Mouse (Mus musculus): ENCODE data around the gene Drosha. TPM values are rescaled to one million over a fixed set of nuclear protein-coding genes. Genes with fewer than 3 reads are reported as not detected.
A peak's percentile ranks its signal among the peaks of the same experiment; 100 is the strongest.

The Drosha gene
- polyA plus RNA-seq, 1 experiment = 43.1 TPM

DNA sequence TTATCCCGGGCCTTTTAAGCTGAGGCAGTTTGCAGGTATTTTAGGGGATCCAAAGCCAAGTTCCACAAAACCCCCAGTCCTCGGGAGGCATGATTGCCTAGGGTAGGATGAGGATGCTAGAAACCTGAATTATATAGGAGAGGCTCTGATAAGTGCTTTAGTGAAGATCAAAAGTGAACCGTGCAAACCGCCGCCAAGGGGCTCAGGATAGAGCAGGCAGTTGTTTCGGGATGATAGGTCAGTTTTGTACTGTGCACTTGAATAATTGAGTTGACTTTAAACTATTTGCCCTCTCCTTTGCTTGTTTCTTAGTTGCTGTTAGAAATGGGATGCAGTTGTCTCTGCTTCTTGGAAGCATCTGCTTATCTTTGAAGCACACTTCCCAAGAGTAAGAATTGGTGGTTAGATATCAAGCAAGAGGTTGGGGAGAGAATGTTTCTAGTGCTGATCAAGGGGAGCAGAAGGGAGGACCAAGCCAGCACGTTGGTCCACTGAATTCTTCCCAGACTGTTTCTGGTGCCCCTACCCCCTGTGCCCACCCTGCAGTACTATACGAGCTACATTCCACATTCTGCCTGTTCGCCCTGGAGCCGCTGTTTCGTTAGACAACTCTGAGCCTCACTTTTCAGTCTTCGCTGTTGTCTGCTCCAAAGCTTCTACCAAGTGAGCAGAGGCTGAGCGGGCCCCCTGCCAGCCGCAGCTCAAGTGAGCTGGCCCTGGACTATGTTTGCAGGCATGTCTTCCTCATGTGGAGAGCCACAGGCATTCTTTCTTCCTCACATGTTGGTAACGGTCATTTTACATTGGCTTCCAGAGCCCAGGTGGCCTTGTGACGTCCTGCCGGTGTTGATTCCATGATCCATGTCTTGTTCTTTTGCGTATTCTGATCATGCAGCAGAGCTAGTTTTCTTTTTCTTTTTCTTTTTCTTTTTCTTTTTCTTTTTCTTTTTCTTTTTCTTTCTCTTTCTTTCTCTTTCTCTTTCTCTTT, 71.7 kb downstream of the Drosha start:
- H3K36me3 ChIP-seq (replicated peaks; ENCODE audit: low read length) = peaks cover 84% of the 10 kb centered on the region
- peaks cover 14% of the 10 kb centered on the region for H3K9me3 ChIP-seq
- H3K4me3 ChIP-seq (replicated peaks) = peak overlapping the region; percentile 42
- no peak for TF ChIP-seq GATA1 (IDR thresholded peaks at IDR 0.05; ENCODE audit: borderline replicate concordance, low read length)
- TF ChIP-seq FLI1 (IDR thresholded peaks at IDR 0.05; ENCODE audit: low read length) = no peak
- H3K4me1 ChIP-seq = peaks cover 26% of the 10 kb centered on the region
- no peaks in the 10 kb centered on the region for H3K27me3 ChIP-seq (replicated peaks)

- Histone ChIP-seq H3K27me3 (replicated peaks) (no peaks in the 10 kb centered on the region), H3K4me3 (replicated peaks) (no peak overlapping the region), H3K9me3 (peaks cover 13% of the 10 kb centered on the region), H3K4me1 (peaks cover 26% of the 10 kb centered on the region), H3K36me3 (replicated peaks; ENCODE audit: low read length) (peaks cover 87% of the 10 kb centered on the region)
- TF ChIP-seq FLI1 (IDR thresholded peaks at IDR 0.05; ENCODE audit: low read length) = no peak
- TF ChIP-seq GATA1 (IDR thresholded peaks at IDR 0.05; ENCODE audit: borderline replicate concordance, low read length) = no peak
Measured at GRCm38 (mm10) chr15:12897831-12898230, 73.2 kb downstream of the Drosha start.

DNA sequence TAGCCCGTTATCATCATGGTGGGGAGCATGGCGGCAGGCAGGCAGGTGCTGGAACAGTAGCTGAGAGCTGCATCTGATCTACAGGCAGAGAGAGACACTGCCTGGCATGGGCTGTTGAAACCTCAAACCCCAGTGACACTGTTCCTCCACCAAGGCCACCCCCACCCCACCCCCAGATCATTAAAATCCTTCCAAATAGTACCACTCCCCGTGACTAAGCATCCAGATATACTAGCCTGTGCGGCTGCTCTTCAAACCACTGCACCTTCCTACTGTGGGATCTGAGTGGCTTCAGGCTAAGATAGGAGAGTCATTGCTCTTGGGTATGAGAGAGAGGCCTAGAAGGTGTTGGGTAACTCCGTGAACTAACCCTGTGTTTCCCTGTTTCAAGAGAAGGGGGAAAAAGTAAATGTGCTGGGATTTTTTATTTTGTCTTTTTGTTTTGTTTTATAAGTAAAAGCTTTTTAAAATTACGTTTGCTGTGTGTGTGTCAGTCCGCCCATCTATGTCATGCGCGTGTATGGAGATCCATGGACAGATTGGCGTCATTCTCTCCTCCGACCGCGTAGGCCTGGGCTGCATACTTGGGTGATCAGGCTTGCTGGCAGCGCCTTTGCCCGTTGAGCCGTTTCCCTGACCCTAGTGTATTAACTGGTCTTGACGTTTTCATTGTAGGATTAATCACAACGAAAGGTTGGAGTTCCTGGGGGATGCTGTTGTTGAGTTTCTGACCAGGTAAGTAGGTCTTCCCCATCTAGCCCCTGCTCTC, 76.0 kb downstream of the Drosha start:
- Histone ChIP-seq H3K4me1 (peaks cover 17% of the 10 kb centered on the region), H3K36me3 (replicated peaks; ENCODE audit: low read length) (peaks cover 84% of the 10 kb centered on the region), H3K27me3 (replicated peaks) (no peaks in the 10 kb centered on the region), H3K4me3 (replicated peaks) (no peak overlapping the region), H3K9me3 (peaks cover 8% of the 10 kb centered on the region)
- TF ChIP-seq GATA1 (IDR thresholded peaks at IDR 0.05; ENCODE audit: borderline replicate concordance, low read length) = no peak
- TF ChIP-seq FLI1 (IDR thresholded peaks at IDR 0.05; ENCODE audit: low read length) = no peak

DNA sequence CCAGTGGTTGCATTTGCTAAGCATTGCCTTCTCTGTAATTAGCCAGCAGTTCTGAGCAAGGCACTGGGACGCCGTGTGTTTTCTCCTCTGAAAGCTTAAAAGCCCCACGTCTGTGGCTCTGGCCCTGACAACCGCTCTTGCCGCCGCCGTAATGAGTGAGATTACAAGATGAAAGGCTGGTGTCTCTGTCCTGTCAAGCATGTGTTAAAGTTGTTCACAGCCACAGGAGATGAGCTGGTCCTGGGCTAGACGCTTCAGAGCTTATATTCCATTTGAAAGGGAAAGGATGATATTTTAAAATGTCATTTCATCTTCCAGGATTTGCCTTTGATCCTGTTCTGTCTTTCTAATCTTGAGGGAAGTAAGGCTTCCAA, 76.6 kb downstream of the Drosha start:
- peaks cover 11% of the 10 kb centered on the region for H3K4me1 ChIP-seq

GRCm38 (mm10) chr15:12904442-12904841, 79.8 kb downstream of the Drosha start:
- Histone ChIP-seq H3K4me1 (peaks cover 5% of the 10 kb centered on the region), H3K27me3 (replicated peaks) (no peaks in the 10 kb centered on the region), H3K4me3 (replicated peaks) (no peak overlapping the region), H3K9me3 (no peaks in the 10 kb centered on the region; the same call in 1 of the 2 replicates), H3K36me3 (replicated peaks; ENCODE audit: low read length) (peaks cover 87% of the 10 kb centered on the region)
- no peak for TF ChIP-seq GATA1 (IDR thresholded peaks at IDR 0.05; ENCODE audit: borderline replicate concordance, low read length)
- TF ChIP-seq FLI1 (IDR thresholded peaks at IDR 0.05; ENCODE audit: low read length) = no peak

More for the DNA sequence above, 76.6 kb downstream of the Drosha start:
- Histone ChIP-seq H3K9me3 (peaks cover 8% of the 10 kb centered on the region), H3K4me3 (replicated peaks) (no peak overlapping the region), H3K27me3 (replicated peaks) (no peaks in the 10 kb centered on the region), H3K36me3 (replicated peaks; ENCODE audit: low read length) (peaks cover 81% of the 10 kb centered on the region)
- TF ChIP-seq GATA1 (IDR thresholded peaks at IDR 0.05; ENCODE audit: borderline replicate concordance, low read length) (no peak), FLI1 (IDR thresholded peaks at IDR 0.05; ENCODE audit: low read length) (no peak)

GRCm38 (mm10) chr15:12907962-12908719, 83.5 kb downstream of the Drosha start:
- TF ChIP-seq FLI1 (IDR thresholded peaks at IDR 0.05; ENCODE audit: low read length) (no peak), GATA1 (IDR thresholded peaks at IDR 0.05; ENCODE audit: borderline replicate concordance, low read length) (no peak)
- H3K9me3 ChIP-seq = no peaks in the 10 kb centered on the region
- peaks cover 7% of the 10 kb centered on the region; the same call in 1 of the 2 replicates for H3K4me1 ChIP-seq
- H3K4me3 ChIP-seq (replicated peaks) = no peak overlapping the region
- H3K36me3 ChIP-seq (replicated peaks; ENCODE audit: low read length) = peaks cover 84% of the 10 kb centered on the region
- no peaks in the 10 kb centered on the region for H3K27me3 ChIP-seq (replicated peaks)

- H3K36me3 ChIP-seq (replicated peaks; ENCODE audit: low read length) = peaks cover 86% of the 10 kb centered on the region
- TF ChIP-seq GATA1 (IDR thresholded peaks at IDR 0.05; ENCODE audit: borderline replicate concordance, low read length) = no peak
- TF ChIP-seq FLI1 (IDR thresholded peaks at IDR 0.05; ENCODE audit: low read length) = no peak
- peaks cover 7% of the 10 kb centered on the region; the same call in 1 of the 2 replicates for H3K4me1 ChIP-seq
- no peaks in the 10 kb centered on the region for H3K9me3 ChIP-seq
- H3K4me3 ChIP-seq (replicated peaks) = no peak overlapping the region
- H3K27me3 ChIP-seq (replicated peaks) = no peaks in the 10 kb centered on the region
Measured at GRCm38 (mm10) chr15:12908720-12909028, 84.1 kb downstream of the Drosha start.

DNA sequence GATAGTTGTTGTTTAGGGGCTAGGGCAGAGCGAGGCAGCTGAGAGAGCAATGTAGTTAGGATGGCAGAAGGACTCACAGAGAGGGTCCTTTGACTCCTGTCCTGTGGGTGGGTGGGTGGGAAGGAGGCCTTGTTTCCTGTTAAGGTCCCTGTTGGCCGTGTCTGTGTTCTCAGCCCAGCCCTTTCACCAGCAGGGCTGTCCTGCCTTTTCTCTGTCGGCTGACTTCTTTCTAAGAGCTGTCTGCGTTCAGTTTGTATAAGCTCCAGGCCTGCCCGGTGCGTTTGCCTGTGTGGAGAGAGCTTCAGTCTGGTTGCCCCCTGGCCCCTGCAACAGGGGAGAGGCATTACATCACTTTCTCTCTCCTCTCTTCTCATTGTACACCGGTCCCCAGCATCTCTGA, 84.6 kb downstream of the Drosha start:
- H3K9me3 ChIP-seq = no peaks in the 10 kb centered on the region
- H3K4me1 ChIP-seq = peaks cover 7% of the 10 kb centered on the region; the same call in 1 of the 2 replicates
- no peaks in the 10 kb centered on the region for H3K27me3 ChIP-seq (replicated peaks)
- no peak for TF ChIP-seq FLI1 (IDR thresholded peaks at IDR 0.05; ENCODE audit: low read length)
- TF ChIP-seq GATA1 (IDR thresholded peaks at IDR 0.05; ENCODE audit: borderline replicate concordance, low read length) = no peak
- peaks cover 86% of the 10 kb centered on the region for H3K36me3 ChIP-seq (replicated peaks; ENCODE audit: low read length)
- H3K4me3 ChIP-seq (replicated peaks) = no peak overlapping the region

GRCm38 (mm10) chr15:12911082-12911481, 86.5 kb downstream of the Drosha start:
- TF ChIP-seq FLI1 (IDR thresholded peaks at IDR 0.05; ENCODE audit: low read length) (no peak), GATA1 (IDR thresholded peaks at IDR 0.05; ENCODE audit: borderline replicate concordance, low read length) (no peak)
- H3K36me3 ChIP-seq (replicated peaks; ENCODE audit: low read length) = peaks cover 88% of the 10 kb centered on the region
- no peaks in the 10 kb centered on the region for H3K9me3 ChIP-seq
- no peak overlapping the region for H3K4me3 ChIP-seq (replicated peaks)
- peaks cover 9% of the 10 kb centered on the region; the same call in 1 of the 2 replicates for H3K4me1 ChIP-seq
- no peaks in the 10 kb centered on the region for H3K27me3 ChIP-seq (replicated peaks)
